Mouse (Mus musculus): ENCODE measurements around the gene Stx16. TPM values are rescaled to one million over a fixed set of nuclear protein-coding genes. Genes with fewer than 3 reads are reported as not detected.

Gene Stx16
- total and polyA plus RNA-seq, 3 experiments: 17.1 to 20.3 (median 19.8) TPM

DNA sequence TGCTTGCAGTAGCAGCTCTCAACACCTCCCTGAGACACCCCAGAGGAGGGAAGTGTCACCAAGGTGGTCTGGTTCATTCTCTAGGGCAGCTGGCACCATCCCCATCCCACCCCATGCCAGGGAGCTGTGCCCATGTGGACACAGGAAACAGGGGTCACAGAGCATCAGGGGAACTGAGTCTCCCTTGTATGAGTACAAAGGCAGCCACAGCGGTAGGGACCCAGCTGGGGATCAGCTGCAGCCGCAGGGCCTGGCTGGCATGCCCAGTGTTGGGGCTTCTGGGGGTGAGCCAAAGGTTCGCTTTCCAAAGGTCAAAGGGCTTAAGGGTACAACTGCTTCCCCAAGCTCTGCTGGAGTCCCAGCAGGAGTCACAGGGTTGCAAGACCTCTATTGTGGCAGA lies 47.6 kb downstream of the Stx16 start:
- WGBS: 97% methylated on average over 3 of the region's 3 CpGs
- Histone ChIP-seq H3K4me1 (ENCODE audit: control insufficient read depth, insufficient read depth, low read length) (no peaks in the 10 kb centered on the region), H3K27me3 (ENCODE audit: control insufficient read depth, insufficient read depth, low read length) (no peaks in the 10 kb centered on the region), H3K79me2 (replicated peaks; ENCODE audit: control insufficient read depth, insufficient read depth, low read length) (no peaks in the 10 kb centered on the region), H3K27ac (no peak overlapping the region), H3K4me3 (no peak overlapping the region), H3K36me3 (ENCODE audit: control insufficient read depth, insufficient read depth, low read length) (no peaks in the 10 kb centered on the region), H3K9ac (ENCODE audit: low read depth, low read length) (no peak overlapping the region)
- TF ChIP-seq EP300 (IDR thresholded peaks at IDR 0.05; ENCODE audit: insufficient read depth, low read depth, low read length) (no peak), CTCF (IDR thresholded peaks at IDR 0.05) (no peak), POLR2A (IDR thresholded peaks at IDR 0.05; ENCODE audit: insufficient read depth, low read depth, low read length) (no peak)
- intact Hi-C loops (cut with DNase I): no loop called here
- peak in 1 of 2 experiments; percentile 12 for DNase-seq

DNA sequence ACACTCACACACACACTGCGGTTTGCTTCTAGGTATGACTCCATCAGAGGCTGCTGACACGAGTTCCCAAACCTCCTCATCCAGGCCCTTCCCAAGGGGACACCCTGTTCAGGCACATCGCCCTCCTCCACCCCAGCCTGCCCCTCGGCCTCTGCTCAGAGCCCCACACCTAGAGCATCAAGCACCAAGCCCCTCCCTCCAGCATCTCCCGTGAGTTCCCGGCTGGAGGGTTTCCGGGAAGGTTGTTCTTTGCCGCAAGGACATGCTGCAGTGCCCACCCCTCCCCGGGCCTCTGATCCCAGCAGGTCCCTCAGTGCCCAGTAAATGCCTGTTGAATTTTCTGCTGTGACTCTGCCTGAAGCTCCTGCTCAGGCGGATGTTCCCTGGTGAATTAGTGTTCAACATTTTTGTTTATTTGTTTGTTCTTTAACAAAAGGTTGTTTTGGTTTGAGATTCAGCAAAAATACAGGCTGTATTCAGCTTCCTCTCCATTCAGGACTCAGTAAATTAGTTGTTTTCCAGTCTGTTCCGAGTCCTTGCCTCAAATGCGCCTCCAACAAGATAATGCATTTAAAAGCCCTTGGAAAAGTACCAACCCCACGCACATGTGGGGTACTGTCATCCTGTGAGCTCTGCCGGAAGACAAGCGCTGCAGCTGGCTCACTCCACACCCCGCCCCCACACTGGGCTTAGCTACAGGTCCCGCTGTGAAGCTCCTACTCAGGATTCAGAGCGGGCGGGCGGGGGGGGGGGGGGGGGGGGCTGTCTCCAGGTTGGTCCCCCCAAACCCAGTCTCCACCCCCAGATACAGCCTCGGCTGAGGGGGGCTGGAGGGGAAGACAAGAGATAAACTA lies 50.6 kb downstream of the Stx16 start:
- Histone ChIP-seq H3K27me3 (ENCODE audit: control insufficient read depth, insufficient read depth, low read length) (no peaks in the 10 kb centered on the region), H3K4me3 (no peak overlapping the region), H3K9ac (ENCODE audit: low read depth, low read length) (no peak overlapping the region), H3K4me1 (ENCODE audit: control insufficient read depth, insufficient read depth, low read length) (no peaks in the 10 kb centered on the region), H3K79me2 (replicated peaks; ENCODE audit: control insufficient read depth, insufficient read depth, low read length) (no peaks in the 10 kb centered on the region), H3K27ac (no peak overlapping the region), H3K36me3 (ENCODE audit: control insufficient read depth, insufficient read depth, low read length) (no peaks in the 10 kb centered on the region)
- TF ChIP-seq POLR2A (IDR thresholded peaks at IDR 0.05; ENCODE audit: insufficient read depth, low read depth, low read length): no peak
- no peak for TF ChIP-seq CTCF (IDR thresholded peaks at IDR 0.05)
- no peak for TF ChIP-seq EP300 (IDR thresholded peaks at IDR 0.05; ENCODE audit: insufficient read depth, low read depth, low read length)
- peak in 1 of 2 experiments; percentile 26 for DNase-seq
- 11% methylated on average over 20 of the region's 21 CpGs for WGBS
- intact Hi-C loops (cut with DNase I): no loop called here

GRCm38 (mm10) chr2:174127376-174127713 lies 51.2 kb downstream of the Stx16 start:
- 43% methylated on average over 6 of the region's 6 CpGs for WGBS
- no peak overlapping the region for H3K9ac ChIP-seq (ENCODE audit: low read depth, low read length)

DNA sequence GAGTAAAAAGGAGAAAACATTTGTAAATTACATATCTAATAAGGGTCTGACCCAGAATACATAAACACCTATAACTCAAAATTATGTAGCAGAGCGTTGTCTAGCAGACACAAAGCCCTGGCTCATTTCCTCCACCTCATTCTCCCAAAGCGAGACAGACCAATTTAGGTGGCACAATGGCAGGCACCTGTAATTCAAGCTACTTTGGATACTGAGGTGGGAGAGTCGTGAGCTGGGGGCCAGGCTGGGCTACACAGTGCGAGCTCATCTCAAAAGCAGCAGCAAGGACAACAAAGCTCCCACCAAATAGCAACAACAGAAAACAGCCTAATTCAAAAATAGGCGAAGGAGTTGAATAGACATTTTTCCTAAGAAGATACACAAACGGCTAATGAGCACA lies 52.8 kb downstream of the Stx16 start:
- Histone ChIP-seq H3K4me1 (ENCODE audit: control insufficient read depth, insufficient read depth, low read length) (no peaks in the 10 kb centered on the region), H3K27ac (no peak overlapping the region), H3K4me3 (no peak overlapping the region), H3K27me3 (ENCODE audit: control insufficient read depth, insufficient read depth, low read length) (no peaks in the 10 kb centered on the region), H3K36me3 (ENCODE audit: control insufficient read depth, insufficient read depth, low read length) (no peaks in the 10 kb centered on the region), H3K79me2 (replicated peaks; ENCODE audit: control insufficient read depth, insufficient read depth, low read length) (no peaks in the 10 kb centered on the region), H3K9ac (ENCODE audit: low read depth, low read length) (no peak overlapping the region)
- TF ChIP-seq POLR2A (IDR thresholded peaks at IDR 0.05; ENCODE audit: insufficient read depth, low read depth, low read length): no peak
- no peak for TF ChIP-seq CTCF (IDR thresholded peaks at IDR 0.05)
- TF ChIP-seq EP300 (IDR thresholded peaks at IDR 0.05; ENCODE audit: insufficient read depth, low read depth, low read length): no peak
- intact Hi-C loops (cut with DNase I): no loop called here
- WGBS: 87% methylated on average over 6 of the region's 6 CpGs
- no peak for DNase-seq

More at GRCm38 (mm10) chr2:174127376-174127713, 51.2 kb downstream of the Stx16 start:
- no peaks in the 10 kb centered on the region for H3K4me1 ChIP-seq (ENCODE audit: control insufficient read depth, insufficient read depth, low read length)
- no peaks in the 10 kb centered on the region for H3K79me2 ChIP-seq (replicated peaks; ENCODE audit: control insufficient read depth, insufficient read depth, low read length)
- no peaks in the 10 kb centered on the region for H3K36me3 ChIP-seq (ENCODE audit: control insufficient read depth, insufficient read depth, low read length)
- DNase-seq: peak in 1 of 2 experiments; percentile 12
- no peaks in the 10 kb centered on the region for H3K27me3 ChIP-seq (ENCODE audit: control insufficient read depth, insufficient read depth, low read length)
- H3K4me3 ChIP-seq: no peak overlapping the region
- intact Hi-C loops (cut with DNase I): no loop called here
- TF ChIP-seq CTCF (IDR thresholded peaks at IDR 0.05): no peak
- TF ChIP-seq EP300 (IDR thresholded peaks at IDR 0.05; ENCODE audit: insufficient read depth, low read depth, low read length): no peak
- no peak for TF ChIP-seq POLR2A (IDR thresholded peaks at IDR 0.05; ENCODE audit: insufficient read depth, low read depth, low read length)
- no peak overlapping the region for H3K27ac ChIP-seq

DNA sequence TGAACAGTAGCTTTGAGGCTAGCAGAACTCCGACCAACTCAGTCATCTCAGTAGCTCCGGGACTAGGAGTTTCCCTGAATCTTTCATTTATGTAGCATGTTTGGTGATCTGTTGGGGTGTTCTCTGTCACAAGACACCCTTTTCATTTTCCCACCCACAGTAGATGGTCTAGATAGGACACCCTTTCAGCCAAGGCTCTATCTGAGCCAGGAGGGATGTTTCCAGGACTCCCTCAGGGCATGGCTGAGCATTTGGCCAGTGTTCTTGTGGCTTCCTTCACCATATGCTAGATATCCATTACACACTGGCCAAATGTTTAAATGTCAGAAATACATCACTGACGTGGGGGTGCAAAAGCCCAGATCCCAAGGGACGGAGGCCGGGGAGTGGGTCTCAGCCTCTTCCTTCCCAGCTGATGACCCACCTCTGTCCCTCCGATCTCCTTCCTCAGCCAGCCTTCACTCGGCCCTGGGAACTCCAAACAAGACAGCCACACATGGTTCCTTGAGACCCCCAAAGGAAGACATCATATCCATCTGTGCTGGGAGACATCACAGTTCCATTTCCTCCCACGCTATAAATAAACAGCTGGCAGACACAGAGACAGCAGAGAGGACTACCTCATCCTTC lies 54.5 kb downstream of the Stx16 start:
- H3K36me3 ChIP-seq (ENCODE audit: control insufficient read depth, insufficient read depth, low read length): no peaks in the 10 kb centered on the region
- no peak for DNase-seq
- no peak overlapping the region for H3K4me3 ChIP-seq
- no peaks in the 10 kb centered on the region for H3K79me2 ChIP-seq (replicated peaks; ENCODE audit: control insufficient read depth, insufficient read depth, low read length)
- intact Hi-C loops (cut with DNase I): no loop called here
- no peak for TF ChIP-seq EP300 (IDR thresholded peaks at IDR 0.05; ENCODE audit: insufficient read depth, low read depth, low read length)
- TF ChIP-seq CTCF (IDR thresholded peaks at IDR 0.05): no peak
- TF ChIP-seq POLR2A (IDR thresholded peaks at IDR 0.05; ENCODE audit: insufficient read depth, low read depth, low read length): no peak
- H3K27ac ChIP-seq: no peak overlapping the region
- no peak overlapping the region for H3K9ac ChIP-seq (ENCODE audit: low read depth, low read length)
- 55% methylated on average over 8 of the region's 8 CpGs for WGBS
- H3K4me1 ChIP-seq (ENCODE audit: control insufficient read depth, insufficient read depth, low read length): no peaks in the 10 kb centered on the region
- H3K27me3 ChIP-seq (ENCODE audit: control insufficient read depth, insufficient read depth, low read length): no peaks in the 10 kb centered on the region

DNA sequence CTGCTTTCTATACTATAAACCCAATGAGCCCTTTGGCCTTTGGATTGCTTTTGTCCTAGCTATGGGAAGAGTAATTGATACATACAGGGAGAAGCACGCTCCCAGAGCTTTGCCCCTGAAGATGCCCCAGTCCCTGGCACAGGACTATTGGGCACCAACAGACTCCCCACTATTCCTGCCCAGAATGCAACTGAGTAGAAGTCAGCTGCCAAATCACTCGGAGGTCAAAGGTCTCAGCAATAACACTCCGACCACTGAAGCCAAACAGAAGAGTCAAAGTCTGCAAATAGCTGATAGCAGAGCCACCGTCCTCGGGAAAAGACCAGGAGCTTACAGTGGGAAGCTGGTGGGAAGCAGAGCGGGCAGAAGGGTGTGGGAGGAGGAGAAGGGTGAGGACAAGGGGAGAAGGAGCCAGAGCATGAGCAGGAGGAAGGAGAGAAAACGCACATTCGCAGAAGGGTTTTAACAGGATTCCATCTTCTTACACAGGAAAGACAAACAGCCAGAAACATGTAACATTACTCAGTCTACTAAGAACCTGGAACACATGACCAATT lies 56.4 kb downstream of the Stx16 start:
- no peaks in the 10 kb centered on the region for H3K79me2 ChIP-seq (replicated peaks; ENCODE audit: control insufficient read depth, insufficient read depth, low read length)
- H3K4me3 ChIP-seq: no peak overlapping the region
- H3K27ac ChIP-seq: no peak overlapping the region
- H3K27me3 ChIP-seq (ENCODE audit: control insufficient read depth, insufficient read depth, low read length): no peaks in the 10 kb centered on the region
- H3K4me1 ChIP-seq (ENCODE audit: control insufficient read depth, insufficient read depth, low read length): no peaks in the 10 kb centered on the region
- no peaks in the 10 kb centered on the region for H3K36me3 ChIP-seq (ENCODE audit: control insufficient read depth, insufficient read depth, low read length)
- TF ChIP-seq POLR2A (IDR thresholded peaks at IDR 0.05; ENCODE audit: insufficient read depth, low read depth, low read length) (no peak), EP300 (IDR thresholded peaks at IDR 0.05; ENCODE audit: insufficient read depth, low read depth, low read length) (no peak), CTCF (IDR thresholded peaks at IDR 0.05) (no peak)
- 68% methylated on average over 8 of the region's 8 CpGs for WGBS
- no peak for DNase-seq
- intact Hi-C loops (cut with DNase I): no loop called here
- no peak overlapping the region for H3K9ac ChIP-seq (ENCODE audit: low read depth, low read length)

Other genes with a start within 250 kb of the Stx16 start
- gene Npepl1, start 34.0 kb downstream of the Stx16 start, total RNA-seq (2021): 10 to 100 TPM; 63.1 to 73.9 TPM
- gene Npepl1, start 34.0 kb downstream of the Stx16 start, polyA plus RNA-seq (2012; rRNA removed): 79.6 and 104 TPM in 2 replicates
- 1,000 to 10,000 TPM; 1,140 to 1,235 TPM for gene Gnas, start 208.0 kb downstream of the Stx16 start, total RNA-seq (2021)
- gene Gnas, start 208.0 kb downstream of the Stx16 start, polyA plus RNA-seq (2012; rRNA removed): 1,079 and 1,189 TPM in 2 replicates

Measured in heart, adult 2 months (tissue).